Mouse (Mus musculus): ENCODE results near the gene C530025M09Rik. TPM values are rescaled to one million over a fixed set of nuclear protein-coding genes. Genes with fewer than 3 reads are reported as not detected.

The C530025M09Rik gene
- polyA plus RNA-seq, 1 experiment from 2014 or later, result 0.48 TPM

GRCm38 (mm10) chr2:149818395-149818794 lies 12.6 kb downstream of the C530025M09Rik start:
- no peaks in the 10 kb centered on the region for H3K9me3 ChIP-seq (ENCODE audit: control insufficient read depth, low read length)
- no peaks in the 10 kb centered on the region for H3K4me1 ChIP-seq (replicated peaks; ENCODE audit: control insufficient read depth, insufficient read depth, low read length)
- no peaks in the 10 kb centered on the region for H3K27me3 ChIP-seq (replicated peaks; ENCODE audit: control insufficient read depth, insufficient read depth, low read length)
- no peak overlapping the region for H3K4me2 ChIP-seq (ENCODE audit: low read length)
- H3K9ac ChIP-seq (replicated peaks; ENCODE audit: low read depth, low read length), result no peak overlapping the region
- no peak overlapping the region for H3K27ac ChIP-seq (ENCODE audit: low read length)
- ATAC-seq, result 0 out of 2 replicates have a peak, but pooled peaks have one; percentile 38
- WGBS, result 66% methylated on average over 3 of the region's 3 CpGs
- H3K4me3 ChIP-seq (replicated peaks; ENCODE audit: low read length), result no peak overlapping the region
- no peaks in the 10 kb centered on the region for H3K36me3 ChIP-seq (ENCODE audit: control insufficient read depth, insufficient read depth)

GRCm38 (mm10) chr2:149812899-149813298 lies 18.1 kb downstream of the C530025M09Rik start:
- Histone ChIP-seq H3K9me3 (ENCODE audit: control insufficient read depth, low read length) (no peaks in the 10 kb centered on the region), H3K27ac (ENCODE audit: low read length) (no peak overlapping the region), H3K36me3 (ENCODE audit: control insufficient read depth, insufficient read depth) (no peaks in the 10 kb centered on the region), H3K4me2 (ENCODE audit: low read length) (no peak overlapping the region), H3K9ac (replicated peaks; ENCODE audit: low read depth, low read length) (no peak overlapping the region), H3K27me3 (replicated peaks; ENCODE audit: control insufficient read depth, insufficient read depth, low read length) (no peaks in the 10 kb centered on the region), H3K4me1 (replicated peaks; ENCODE audit: control insufficient read depth, insufficient read depth, low read length) (no peaks in the 10 kb centered on the region), H3K4me3 (replicated peaks; ENCODE audit: low read length) (no peak overlapping the region)
- 81% methylated on average over 2 of the region's 2 CpGs for WGBS
- no peak for ATAC-seq

- no peak overlapping the region for H3K4me2 ChIP-seq (ENCODE audit: low read length)
- no peak for ATAC-seq
- no peak overlapping the region for H3K4me3 ChIP-seq (replicated peaks; ENCODE audit: low read length)
- H3K36me3 ChIP-seq (ENCODE audit: control insufficient read depth, insufficient read depth), result no peaks in the 10 kb centered on the region
- no peaks in the 10 kb centered on the region for H3K27me3 ChIP-seq (replicated peaks; ENCODE audit: control insufficient read depth, insufficient read depth, low read length)
- no peak overlapping the region for H3K9ac ChIP-seq (replicated peaks; ENCODE audit: low read depth, low read length)
- no peaks in the 10 kb centered on the region for H3K9me3 ChIP-seq (ENCODE audit: control insufficient read depth, low read length)
- no peak overlapping the region for H3K27ac ChIP-seq (ENCODE audit: low read length)
- no peaks in the 10 kb centered on the region for H3K4me1 ChIP-seq (replicated peaks; ENCODE audit: control insufficient read depth, insufficient read depth, low read length)
- 79% methylated on average over 2 of the region's 2 CpGs for WGBS
Measured at GRCm38 (mm10) chr2:149805256-149805655, 25.8 kb downstream of the C530025M09Rik start.

GRCm38 (mm10) chr2:149804599-149805140 lies 26.3 kb downstream of the C530025M09Rik start:
- Histone ChIP-seq H3K27ac (ENCODE audit: low read length) (no peak overlapping the region), H3K9me3 (ENCODE audit: control insufficient read depth, low read length) (no peaks in the 10 kb centered on the region), H3K4me3 (replicated peaks; ENCODE audit: low read length) (no peak overlapping the region), H3K9ac (replicated peaks; ENCODE audit: low read depth, low read length) (no peak overlapping the region), H3K4me2 (ENCODE audit: low read length) (no peak overlapping the region), H3K4me1 (replicated peaks; ENCODE audit: control insufficient read depth, insufficient read depth, low read length) (no peaks in the 10 kb centered on the region), H3K36me3 (ENCODE audit: control insufficient read depth, insufficient read depth) (no peaks in the 10 kb centered on the region), H3K27me3 (replicated peaks; ENCODE audit: control insufficient read depth, insufficient read depth, low read length) (no peaks in the 10 kb centered on the region)
- ATAC-seq, result no peak
- 83% methylated on average over 3 of the region's 3 CpGs for WGBS

- Histone ChIP-seq H3K36me3 (ENCODE audit: control insufficient read depth, insufficient read depth) (no peaks in the 10 kb centered on the region), H3K4me2 (ENCODE audit: low read length) (no peak overlapping the region), H3K4me3 (replicated peaks; ENCODE audit: low read length) (no peak overlapping the region), H3K27me3 (replicated peaks; ENCODE audit: control insufficient read depth, insufficient read depth, low read length) (no peaks in the 10 kb centered on the region), H3K9me3 (ENCODE audit: control insufficient read depth, low read length) (no peaks in the 10 kb centered on the region), H3K9ac (replicated peaks; ENCODE audit: low read depth, low read length) (no peak overlapping the region), H3K4me1 (replicated peaks; ENCODE audit: control insufficient read depth, insufficient read depth, low read length) (no peaks in the 10 kb centered on the region), H3K27ac (ENCODE audit: low read length) (no peak overlapping the region)
- under 1% methylated on average over 3 of the region's 3 CpGs for WGBS
- ATAC-seq, result peak; percentile 63
Measured at GRCm38 (mm10) chr2:149798613-149799012, 32.4 kb downstream of the C530025M09Rik start.

Other genes with a start within 250 kb of the C530025M09Rik start
- 17.9 and 21.0 TPM in 2 replicates for gene Syndig1, start 2.0 kb downstream of the C530025M09Rik start, polyA plus RNA-seq (2015; fragmentation: Nextera tagmentation; extraction: Ambion mirVana)

Measured in forebrain, embryonic 16.5 days (tissue).